Mouse (Mus musculus) right cerebral cortex, postnatal 36 days (tissue): ENCODE data around the gene Ddx55.

Source experiments
- DNase-seq, 2 experiments: peaks; one replicate each; pipeline ENCODE4 v3.0.0; 2022; ENCODE audit warnings: low spot score in 2 of 2, mixed read lengths in 1 of 2

Gene Ddx55

DNA sequence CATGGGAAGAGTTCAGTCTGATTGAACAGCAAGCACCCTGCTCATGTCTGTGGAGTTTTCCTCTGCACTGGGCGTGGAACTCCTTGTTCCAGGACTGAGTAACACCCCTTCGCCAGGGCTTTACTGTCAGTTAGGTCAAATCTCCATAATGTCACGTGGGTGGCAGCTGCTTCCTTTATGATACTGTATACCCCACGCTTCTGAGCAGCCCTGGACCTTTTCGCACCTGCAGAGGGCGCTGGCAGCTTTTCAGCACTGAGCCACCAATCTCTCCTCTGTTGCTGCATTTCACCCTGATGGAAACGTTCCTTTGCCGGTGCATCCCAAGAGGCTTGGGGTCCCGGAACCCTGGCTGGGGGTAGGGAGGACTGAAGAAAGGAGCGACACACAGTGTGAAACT is 58.3 kb downstream of the Ddx55 start:
- no peak for DNase-seq

DNA sequence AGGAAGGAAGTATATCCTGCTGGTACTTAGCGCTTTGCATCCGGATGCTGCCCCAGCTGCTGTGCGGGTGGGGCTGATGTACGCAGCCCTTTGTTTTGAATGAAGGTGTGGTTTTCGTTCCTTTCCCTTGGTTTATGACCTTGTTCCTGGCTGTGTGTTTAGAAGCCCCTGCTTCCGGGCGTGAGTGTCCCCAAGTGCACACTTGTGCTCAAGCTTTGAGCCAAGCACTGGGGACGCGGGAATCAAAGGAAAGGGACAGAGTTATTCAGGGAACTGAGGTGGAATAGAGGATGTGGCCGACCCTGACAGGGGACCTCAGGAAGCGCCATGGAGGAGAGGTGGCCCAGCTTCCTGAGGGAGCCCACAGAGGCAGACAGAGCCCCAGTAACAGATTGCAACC is 62.0 kb downstream of the Ddx55 start:
- DNase-seq, result no peak

DNA sequence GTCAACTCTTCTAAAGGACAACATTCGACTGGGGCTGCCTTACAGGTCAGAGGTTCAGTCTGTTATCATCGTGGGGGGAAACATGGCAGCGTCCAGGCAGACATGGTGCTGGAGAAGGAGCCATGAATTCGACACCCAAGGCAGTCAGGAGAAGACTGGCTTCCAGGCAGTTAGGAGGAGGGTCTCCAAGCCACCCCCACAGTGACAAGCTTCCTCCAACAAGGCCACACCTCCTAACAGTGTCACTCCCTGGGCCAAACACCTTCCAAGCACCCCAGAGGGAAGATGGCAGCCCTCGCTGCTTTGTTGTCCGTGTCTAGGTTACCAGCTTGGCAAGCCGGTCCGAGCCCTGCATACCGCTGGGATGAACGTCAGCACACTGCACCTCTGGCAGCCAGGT is 66.0 kb downstream of the Ddx55 start:
- DNase-seq, result no peak
